ENCODE assay signal across 22 mouse cellular contexts in the genomic region with DNA sequence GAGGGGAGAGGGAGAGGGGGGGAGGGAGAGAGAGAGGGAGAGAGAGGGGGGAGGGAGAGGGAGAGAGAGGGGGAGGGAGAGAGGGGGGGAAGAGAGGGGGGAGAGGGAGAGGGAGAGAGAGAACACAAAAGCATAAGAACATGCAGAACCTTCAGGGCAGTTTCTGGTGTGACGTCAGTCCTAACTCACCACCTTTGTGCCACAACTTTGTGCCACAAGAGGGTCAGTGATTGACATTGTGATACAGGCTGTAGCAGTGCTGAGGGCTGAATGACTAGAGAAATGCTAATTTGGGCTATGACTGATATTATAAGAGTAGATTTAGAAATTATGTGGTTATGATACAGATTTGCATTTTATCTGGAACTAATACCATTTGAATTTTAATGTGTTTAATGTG. TPM values are rescaled to one million over a fixed set of nuclear protein-coding genes. Genes with fewer than 3 reads are reported as not detected.
DNase-seq lines count a peak whose midpoint lies in the region; ATAC-seq and TF ChIP-seq lines count a peak whose summit lies in the region.
"Had no signal": no experiment of that assay in that cellular context is flagged by ENCODE, and none has a peak within 500 bp of the region (broad histone marks: within the 10 kb centered on the region; RNA-seq: fewer than 3 reads in every experiment).

No protein-coding gene starts in this region.

- H3K4me2 ChIP-seq in myocyte (ENCODE audit: low read depth) = peak overlapping the region; percentile 21
- H3K4me2 ChIP-seq in intestine, embryonic 16.5 days (ENCODE audit: low read depth, low read length) = no peak overlapping the region
- H3K4me2 ChIP-seq: forebrain, embryonic 12.5 days; forebrain, embryonic 15.5 days; heart, embryonic 11.5 days; hindbrain, embryonic 12.5 days; hindbrain, embryonic 15.5 days; intestine, embryonic 15.5 days had no signal

- H3K27me3 ChIP-seq in megakaryocyte, embryonic 14.5 days (replicated peaks) = no peaks in the 10 kb centered on the region
- no peaks in the 10 kb centered on the region for H3K27me3 ChIP-seq in myocyte (ENCODE audit: control insufficient read depth, insufficient read depth, insufficient read length)
- no peaks in the 10 kb centered on the region for H3K27me3 ChIP-seq in intestine, embryonic 16.5 days (replicated peaks; ENCODE audit: control insufficient read depth, insufficient read depth, low read length)
- H3K27me3 ChIP-seq: embryonic facial prominence, embryonic 13.5 days; forebrain, embryonic 12.5 days; forebrain, embryonic 15.5 days; hindbrain, embryonic 12.5 days; hindbrain, embryonic 15.5 days; intestine, embryonic 15.5 days had no signal

- H3K9ac ChIP-seq in intestine, embryonic 16.5 days (ENCODE audit: low read depth, low read length) = no peak overlapping the region
- H3K9ac ChIP-seq: embryonic facial prominence, embryonic 13.5 days; forebrain, embryonic 12.5 days; forebrain, embryonic 15.5 days; hindbrain, embryonic 12.5 days; hindbrain, embryonic 15.5 days; intestine, embryonic 15.5 days had no signal

- DNase-seq in 416B (ENCODE audit: low read depth) = peak; percentile 54
- DNase-seq in CD4-positive helper T cell, adult 2 months (ENCODE audit: low read depth, low spot score) = peak; percentile 50
- DNase-seq: adrenal gland, postnatal 10 days; adrenal gland, postnatal 36 days; cerebellum, adult 2 months; cerebellum, adult 9-11 months; cerebellum, postnatal 25 days; gastrocnemius, postnatal 14 days; heart, adult 11 months had no signal

- peaks cover 83% of the 10 kb centered on the region for H3K79me2 ChIP-seq in myocyte (ENCODE audit: control insufficient read depth, insufficient read depth)

- peaks cover 14% of the 10 kb centered on the region for H3K36me3 ChIP-seq in megakaryocyte, embryonic 14.5 days (replicated peaks; ENCODE audit: low read length)
- peaks cover 17% of the 10 kb centered on the region for H3K36me3 ChIP-seq in myocyte (ENCODE audit: control insufficient read depth, insufficient read depth)
- no peaks in the 10 kb centered on the region for H3K36me3 ChIP-seq in intestine, embryonic 16.5 days (ENCODE audit: control insufficient read depth, insufficient read depth, low read length)
- H3K36me3 ChIP-seq: intestine, embryonic 15.5 days had no signal

- 67% methylated on average over 1 of the region's 1 CpGs for WGBS in intestine, embryonic 16.5 days

- peak overlapping the region; percentile 50 for H3K4me3 ChIP-seq in megakaryocyte, embryonic 14.5 days (replicated peaks)
- no peak overlapping the region for H3K4me3 ChIP-seq in myocyte
- H3K4me3 ChIP-seq in intestine, embryonic 16.5 days (ENCODE audit: low read length) = no peak overlapping the region
- H3K4me3 ChIP-seq: embryonic facial prominence, embryonic 13.5 days; erythroblast, embryonic 14.5 days; forebrain, embryonic 12.5 days; forebrain, embryonic 15.5 days; hindbrain, embryonic 12.5 days; hindbrain, embryonic 15.5 days; intestine, embryonic 15.5 days had no signal

- ATAC-seq in megakaryocyte, adult 5-6 weeks (ENCODE audit: poor library complexity, severe bottlenecking) = no peak
- ATAC-seq in frontal cortex, adult (ENCODE audit: low TSS enrichment) = no peak
- no peak for ATAC-seq in intestine, embryonic 16.5 days
- ATAC-seq: forebrain, embryonic 15.5 days; intestine, embryonic 15.5 days had no signal

- TF ChIP-seq POLR2A in myocyte (IDR thresholded peaks at IDR 0.05; ENCODE audit: insufficient read length, low read depth) = no peak

- H3K4me1 ChIP-seq in megakaryocyte, embryonic 14.5 days = peaks cover 45% of the 10 kb centered on the region
- H3K4me1 ChIP-seq in intestine, embryonic 16.5 days (ENCODE audit: control insufficient read depth, insufficient read depth, low read length) = peaks cover 10% of the 10 kb centered on the region; the same call in 1 of the 2 replicates
- H3K4me1 ChIP-seq: intestine, embryonic 15.5 days had no signal

- H3K27ac ChIP-seq in intestine, embryonic 16.5 days (ENCODE audit: low read length) = no peak overlapping the region
- H3K27ac ChIP-seq: embryonic facial prominence, embryonic 13.5 days; forebrain, embryonic 12.5 days; forebrain, embryonic 15.5 days; hindbrain, embryonic 12.5 days; hindbrain, embryonic 15.5 days; intestine, embryonic 15.5 days had no signal

- no peak overlapping the region for H3ac ChIP-seq in myocyte (ENCODE audit: control insufficient read depth, insufficient read length)

- no peaks in the 10 kb centered on the region for H3K9me3 ChIP-seq in megakaryocyte, embryonic 14.5 days
- no peaks in the 10 kb centered on the region for H3K9me3 ChIP-seq in intestine, embryonic 16.5 days (ENCODE audit: control insufficient read depth, low read length)
- H3K9me3 ChIP-seq: embryonic facial prominence, embryonic 13.5 days; forebrain, embryonic 12.5 days; forebrain, embryonic 15.5 days; hindbrain, embryonic 12.5 days; hindbrain, embryonic 15.5 days; intestine, embryonic 15.5 days had no signal

TF ChIP-seq in myocyte, 11 proteins besides CTCF, POLR2A, EP300 and RAD21:
- TF ChIP-seq CEBPB (IDR thresholded peaks at IDR 0.05; ENCODE audit: insufficient read depth, poor library complexity, severe bottlenecking) (no peak), TCF3 (IDR thresholded peaks at IDR 0.05; ENCODE audit: insufficient read length, low read depth) (no peak), E2F4 (IDR thresholded peaks at IDR 0.05; ENCODE audit: insufficient read depth) (no peak), REST (IDR thresholded peaks at IDR 0.05; ENCODE audit: insufficient read depth, insufficient read length) (no peak), MYOG (IDR thresholded peaks at IDR 0.05; ENCODE audit: control insufficient read depth in 1 of 3, insufficient read depth in 1 of 3, insufficient read length in 2 of 3, low read depth in 2 of 3) (no peak), MAX (IDR thresholded peaks at IDR 0.05; ENCODE audit: low read depth) (no peak), SRF (IDR thresholded peaks at IDR 0.05; ENCODE audit: control insufficient read depth, insufficient read length, low read depth) (no peak), TCF12 (IDR thresholded peaks at IDR 0.05; ENCODE audit: insufficient read depth, poor library complexity, severe bottlenecking) (no peak), POLR2AphosphoS2 (IDR thresholded peaks at IDR 0.05; ENCODE audit: insufficient read length, low read depth) (no peak), USF1 (IDR thresholded peaks at IDR 0.05; ENCODE audit: low read depth) (no peak), MYOD1 (IDR thresholded peaks at IDR 0.05; ENCODE audit: control insufficient read depth in 1 of 3, insufficient read length in 2 of 3, low read depth in 2 of 3) (no peak)

RNA-seq across cellular contexts. Expression of a gene that starts 5.0 kb away (rescaled TPM):
- polyA plus RNA-seq in megakaryocyte, embryonic 14.5 days (2012; ENCODE audit: insufficient read depth, low replicate concordance) = 0.15 TPM in 1 of 2 replicates, not detected in the other
- 23.9 and 26.7 TPM in 2 replicates for total RNA-seq in megakaryocyte, adult 5-6 weeks (2015)
- total RNA-seq in megakaryocyte, adult 5-6 weeks (2017) = 28.2 and 29.0 TPM in 2 replicates
- 15.6 TPM for polyA plus RNA-seq in myocyte (2012; fragmentation: generic; extraction: Trizol)
- polyA plus RNA-seq in intestine, embryonic 16.5 days (2015; fragmentation: Nextera tagmentation; extraction: Ambion mirVana) = 17.1 and 18.6 TPM in 2 replicates

Comparison
In these comparisons a context has a peak if more than half of its experiments do, and no peak if none do; other contexts are left out.
1. RNA of a gene that starts 5.0 kb away (polyA plus RNA-seq): 17.1 to 18.6 TPM in intestine, embryonic 16.5 days and 15.6 TPM in myocyte (single experiment); 0.15 TPM in megakaryocyte, embryonic 14.5 days; every median in the first group is over 10 times any median in the second.